Mouse (Mus musculus) heart, adult 2 months (tissue): Measurements from ENCODE around the gene Elovl5.

Source experiments
- CTCF ChIP-seq: fragments of 200-600 bp; IDR thresholded peaks from 2 replicates; pipeline ENCODE4 v1.8.1; 2022; ENCODE audit warnings: antibody characterized with exemption, mild to moderate bottlenecking, moderate library complexity
- EP300 ChIP-seq: fragments of 200-500 bp; IDR thresholded peaks from 2 replicates; pipeline ENCODE4 v1.6.1; 2011; ENCODE audit warnings: low read depth, low read length, control low read depth; ENCODE audit not compliant: insufficient read depth

- TF ChIP-seq CTCF, result no peak
- TF ChIP-seq EP300, result no peak
Measured at GRCm38 (mm10) chr9:77930036-77930859, 13.1 kb downstream of the Elovl5 start.
